Mouse (Mus musculus) ES-Bruce4 (cell line): ENCODE results near the gene Tmigd3. TPM values are rescaled to one million over a fixed set of nuclear protein-coding genes. Genes with fewer than 3 reads are reported as not detected.

Experiments
- H3K27ac ChIP-seq: 2 replicates; pipeline ENCODE4 v1.5.1; 2012; ENCODE audit warnings: low read length, inconsistent platforms; ENCODE audit not compliant: insufficient read depth
- H3K27me3 ChIP-seq: 2 replicates; pipeline ENCODE4 v1.6.1; 2012; ENCODE audit warnings: mild to moderate bottlenecking, low read length, inconsistent platforms; ENCODE audit not compliant: control insufficient read depth, poor library complexity, insufficient read depth, severe bottlenecking
- H3K36me3 ChIP-seq: 2 replicates; pipeline ENCODE4 v1.6.1; 2012; ENCODE audit warnings: inconsistent platforms, mild to moderate bottlenecking, low read length, moderate library complexity; ENCODE audit not compliant: control insufficient read depth, poor library complexity, insufficient read depth, severe bottlenecking
- H3K4me1 ChIP-seq: one replicate; pipeline ENCODE4 v1.8.1; 2011; ENCODE audit warnings: low read length; ENCODE audit not compliant: control insufficient read depth, insufficient read depth
- H3K4me3 ChIP-seq: 2 replicates; pipeline ENCODE4 v1.5.1; 2011; ENCODE audit warnings: low read depth, mild to moderate bottlenecking, low read length
- H3K9ac ChIP-seq: 2 replicates; pipeline ENCODE4 v1.6.1; 2012; ENCODE audit warnings: low read depth, mild to moderate bottlenecking, inconsistent platforms; ENCODE audit not compliant: poor library complexity, severe bottlenecking
- H3K9me3 ChIP-seq: replicated peaks from 2 replicates; pipeline ENCODE4 v1.6.1; 2012; ENCODE audit warnings: mild to moderate bottlenecking, low read length, inconsistent platforms; ENCODE audit not compliant: control insufficient read depth, poor library complexity, insufficient read depth, severe bottlenecking
- CTCF ChIP-seq: IDR thresholded peaks from one replicate; pipeline ENCODE4 v1.8.1; 2011; ENCODE audit warnings: low read depth, low read length
- EP300 ChIP-seq: IDR thresholded peaks from 2 replicates; pipeline ENCODE4 v1.6.1; 2011; ENCODE audit warnings: low read depth, low read length; ENCODE audit not compliant: insufficient read depth
- POLR2A ChIP-seq: IDR thresholded peaks from one replicate; pipeline ENCODE4 v1.8.1; 2011; ENCODE audit warnings: low read length; ENCODE audit not compliant: insufficient read depth
- polyA plus RNA-seq: library from polyadenylated mRNA; stranded (reverse); fragments of >200 nt; gene quantifications from 2 replicates; pipeline ENCODE4 v1.2.4, GENCODE M21; 2011; ENCODE audit warnings: low read depth; ENCODE audit not compliant: missing spikeins, insufficient read depth, insufficient read length

Tmigd3 gene
- polyA plus RNA-seq, 1 experiment, result not detected

DNA sequence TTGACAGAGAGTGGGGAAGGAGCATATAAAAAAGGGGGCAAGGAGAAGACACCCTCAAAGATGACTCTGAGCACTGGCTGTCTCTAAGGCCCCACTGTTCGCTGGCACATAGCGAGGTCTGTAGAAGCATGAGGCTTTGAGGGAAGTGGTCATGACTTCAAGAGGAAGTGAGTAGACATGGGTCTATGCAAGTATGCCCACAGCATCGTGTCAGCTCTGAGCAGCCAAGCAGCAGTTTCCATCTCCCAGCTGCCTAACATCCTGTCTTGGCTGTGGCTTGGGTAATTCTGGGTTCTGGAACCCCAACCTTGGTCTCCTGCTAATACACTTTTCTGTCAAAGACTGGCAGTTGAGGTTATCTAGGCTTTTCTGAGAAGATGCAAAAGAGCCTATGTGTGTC lies 30.0 kb downstream of the Tmigd3 start:
- H3K4me3 ChIP-seq, result no peak overlapping the region
- no peak overlapping the region for H3K9ac ChIP-seq
- no peak overlapping the region for H3K27ac ChIP-seq
- no peaks in the 10 kb centered on the region for H3K27me3 ChIP-seq
- H3K9me3 ChIP-seq, result no peaks in the 10 kb centered on the region
- no peaks in the 10 kb centered on the region for H3K4me1 ChIP-seq
- H3K36me3 ChIP-seq, result no peaks in the 10 kb centered on the region
- TF ChIP-seq CTCF (no peak), POLR2A (no peak), EP300 (no peak)

DNA sequence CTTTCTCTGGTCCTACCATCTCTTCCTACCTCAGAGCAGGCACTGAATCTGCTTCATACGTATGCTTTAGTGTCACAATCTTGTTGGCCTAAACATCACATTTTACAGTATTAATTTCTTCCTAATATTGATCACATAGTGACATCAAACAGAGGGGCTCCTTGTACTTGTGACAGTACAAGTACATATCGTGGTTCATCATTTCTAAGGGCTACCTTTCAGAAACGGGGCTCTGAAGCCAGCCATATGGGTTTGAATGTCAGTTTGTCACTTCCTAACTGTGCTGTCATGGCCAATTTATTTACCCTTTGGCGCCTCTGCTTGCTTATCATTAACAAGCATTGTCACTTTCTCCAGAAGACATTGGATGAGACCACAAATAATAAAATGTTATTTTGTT lies 30.8 kb downstream of the Tmigd3 start:
- Histone ChIP-seq H3K4me1 (no peaks in the 10 kb centered on the region), H3K27ac (no peak overlapping the region), H3K27me3 (no peaks in the 10 kb centered on the region), H3K4me3 (no peak overlapping the region), H3K36me3 (no peaks in the 10 kb centered on the region), H3K9me3 (no peaks in the 10 kb centered on the region), H3K9ac (no peak overlapping the region)
- TF ChIP-seq POLR2A (no peak), CTCF (no peak), EP300 (no peak)

- Histone ChIP-seq H3K4me1 (no peaks in the 10 kb centered on the region), H3K27me3 (no peaks in the 10 kb centered on the region), H3K36me3 (no peaks in the 10 kb centered on the region), H3K9me3 (no peaks in the 10 kb centered on the region), H3K4me3 (no peak overlapping the region), H3K27ac (no peak overlapping the region), H3K9ac (no peak overlapping the region)
- TF ChIP-seq POLR2A, result no peak
- TF ChIP-seq CTCF, result no peak
- no peak for TF ChIP-seq EP300
Observed at GRCm38 (mm10) chr3:105904213-105904612, 33.5 kb downstream of the Tmigd3 start.

- Histone ChIP-seq H3K36me3 (no peaks in the 10 kb centered on the region), H3K9ac (no peak overlapping the region), H3K27ac (no peak overlapping the region), H3K4me3 (no peak overlapping the region), H3K27me3 (no peaks in the 10 kb centered on the region), H3K9me3 (no peaks in the 10 kb centered on the region), H3K4me1 (no peaks in the 10 kb centered on the region)
- no peak for TF ChIP-seq CTCF
- TF ChIP-seq POLR2A, result no peak
- TF ChIP-seq EP300, result no peak
Observed at GRCm38 (mm10) chr3:105904721-105905120, 34.0 kb downstream of the Tmigd3 start.

GRCm38 (mm10) chr3:105907956-105908655 lies 37.4 kb downstream of the Tmigd3 start:
- no peak overlapping the region for H3K27ac ChIP-seq
- no peaks in the 10 kb centered on the region for H3K36me3 ChIP-seq
- no peak overlapping the region for H3K9ac ChIP-seq
- no peak overlapping the region for H3K4me3 ChIP-seq
- H3K9me3 ChIP-seq, result no peaks in the 10 kb centered on the region
- H3K27me3 ChIP-seq, result 0 out of 2 replicates have a peak, but pooled peaks cover 2% of the 10 kb centered on the region
- H3K4me1 ChIP-seq, result no peaks in the 10 kb centered on the region
- no peak for TF ChIP-seq CTCF
- TF ChIP-seq POLR2A, result no peak

GRCm38 (mm10) chr3:105908976-105909375 lies 38.3 kb downstream of the Tmigd3 start:
- Histone ChIP-seq H3K4me3 (no peak overlapping the region), H3K9ac (no peak overlapping the region), H3K36me3 (no peaks in the 10 kb centered on the region), H3K4me1 (no peaks in the 10 kb centered on the region), H3K27me3 (0 out of 2 replicates have a peak, but pooled peaks cover 2% of the 10 kb centered on the region), H3K9me3 (no peaks in the 10 kb centered on the region), H3K27ac (no peak overlapping the region)
- TF ChIP-seq CTCF (no peak), POLR2A (no peak), EP300 (no peak)
